ENCODE assay signal across 17 mouse cellular contexts in the genomic region with DNA sequence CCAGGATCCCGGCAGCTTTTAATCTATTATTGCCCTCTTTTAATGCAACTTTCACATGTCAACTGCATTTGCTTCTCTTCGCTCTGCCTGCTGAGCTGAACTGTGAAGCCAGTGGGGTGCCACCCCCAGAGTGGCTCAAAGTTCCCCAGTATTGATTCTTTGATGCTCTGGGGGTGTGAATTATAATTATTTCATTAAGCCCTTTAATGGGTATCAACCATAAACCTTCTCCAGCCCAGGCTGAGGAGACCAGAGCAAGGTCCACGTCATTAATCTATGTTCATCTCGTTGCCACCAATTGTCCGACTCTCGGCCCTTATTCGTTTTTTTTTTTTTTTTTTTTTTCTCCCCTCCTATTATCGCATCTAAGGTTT. TPM values are rescaled to one million over a fixed set of nuclear protein-coding genes. Genes with fewer than 3 reads are reported as not detected.
A peak's percentile ranks its signal among the peaks of the same experiment; 100 is the strongest.
DNase-seq lines count a peak whose midpoint lies in the region; ATAC-seq lines count a peak whose summit lies in the region.
"Had no signal": no experiment of that assay in that cellular context is flagged by ENCODE, and none has a peak within 500 bp of the region (broad histone marks: within the 10 kb centered on the region; RNA-seq: fewer than 3 reads in every experiment).

No protein-coding gene starts in this region.

- H3K9ac ChIP-seq in limb, embryonic 15.5 days, result no peak overlapping the region
- 0 out of 2 replicates have a peak overlapping the region, but pooled peaks have one; percentile 37 for H3K9ac ChIP-seq in forebrain, embryonic 13.5 days
- peak overlapping the region; percentile 9; the same call in 1 of the 2 replicates for H3K9ac ChIP-seq in hindbrain, embryonic 16.5 days (ENCODE audit: low read depth, low read length)
- H3K9ac ChIP-seq in neural tube, embryonic 12.5 days, result no peak overlapping the region
- no peak overlapping the region for H3K9ac ChIP-seq in intestine, embryonic 15.5 days
- H3K9ac ChIP-seq: heart, embryonic 15.5 days; limb, embryonic 12.5 days had no signal

- peaks cover 28% of the 10 kb centered on the region for H3K36me3 ChIP-seq in limb, embryonic 15.5 days
- H3K36me3 ChIP-seq in limb, embryonic 10.5 days, result peaks cover 40% of the 10 kb centered on the region
- peaks cover 34% of the 10 kb centered on the region for H3K36me3 ChIP-seq in forebrain, embryonic 13.5 days (ENCODE audit: poor library complexity, severe bottlenecking)
- peaks cover 7% of the 10 kb centered on the region; the same call in 1 of the 2 replicates for H3K36me3 ChIP-seq in hindbrain, embryonic 16.5 days (ENCODE audit: control insufficient read depth, insufficient read depth, low read length)
- peaks cover 35% of the 10 kb centered on the region for H3K36me3 ChIP-seq in neural tube, embryonic 12.5 days
- peaks cover 8% of the 10 kb centered on the region for H3K36me3 ChIP-seq in intestine, embryonic 15.5 days

- 0 out of 2 replicates have a peak overlapping the region, but pooled peaks have one; percentile 72 for H3K27ac ChIP-seq in limb, embryonic 15.5 days
- no peak overlapping the region for H3K27ac ChIP-seq in limb, embryonic 10.5 days
- peak overlapping the region; percentile 76 for H3K27ac ChIP-seq in forebrain, embryonic 13.5 days
- peak overlapping the region; percentile 55 for H3K27ac ChIP-seq in hindbrain, embryonic 16.5 days (ENCODE audit: low read depth, low read length)
- no peak overlapping the region for H3K27ac ChIP-seq in neural tube, embryonic 12.5 days
- no peak overlapping the region for H3K27ac ChIP-seq in intestine, embryonic 15.5 days
- H3K27ac ChIP-seq: kidney, postnatal 0 days; limb, embryonic 12.5 days had no signal

- no peak overlapping the region for H3K4me2 ChIP-seq in limb, embryonic 15.5 days
- peak overlapping the region; percentile 1; the same call in 1 of the 2 replicates for H3K4me2 ChIP-seq in forebrain, embryonic 13.5 days
- H3K4me2 ChIP-seq in hindbrain, embryonic 16.5 days (ENCODE audit: low read length), result no peak overlapping the region
- H3K4me2 ChIP-seq in neural tube, embryonic 12.5 days (replicated peaks), result no peak overlapping the region
- no peak overlapping the region for H3K4me2 ChIP-seq in intestine, embryonic 15.5 days (replicated peaks)
- H3K4me2 ChIP-seq: heart, embryonic 15.5 days; limb, embryonic 12.5 days had no signal

- WGBS in limb, embryonic 15.5 days, result 63% methylated on average over 8 of the region's 8 CpGs
- WGBS in limb, embryonic 10.5 days, result 71% methylated on average over 8 of the region's 8 CpGs
- WGBS in forebrain, embryonic 13.5 days, result 29% methylated on average over 8 of the region's 8 CpGs
- WGBS in hindbrain, embryonic 16.5 days, result 38% methylated on average over 7 of the region's 8 CpGs
- 35% methylated on average over 8 of the region's 8 CpGs for WGBS in neural tube, embryonic 12.5 days
- WGBS in intestine, embryonic 15.5 days, result 64% methylated on average over 8 of the region's 8 CpGs

- intact Hi-C loops in left cerebral cortex, postnatal 25 days (cut with DNase I), result loop anchor here (5.0 kb wide), 1 partner anchor 182 kb away; no protein-coding TSS in a partner anchor

- H3K4me3 ChIP-seq in limb, embryonic 15.5 days, result no peak overlapping the region
- no peak overlapping the region for H3K4me3 ChIP-seq in limb, embryonic 10.5 days
- no peak overlapping the region for H3K4me3 ChIP-seq in forebrain, embryonic 13.5 days
- no peak overlapping the region for H3K4me3 ChIP-seq in hindbrain, embryonic 16.5 days (ENCODE audit: low read length)
- no peak overlapping the region for H3K4me3 ChIP-seq in neural tube, embryonic 12.5 days
- H3K4me3 ChIP-seq in intestine, embryonic 15.5 days (replicated peaks), result no peak overlapping the region
- H3K4me3 ChIP-seq: heart, embryonic 15.5 days; limb, embryonic 12.5 days had no signal

- H3K27me3 ChIP-seq in limb, embryonic 15.5 days, result no peaks in the 10 kb centered on the region
- H3K27me3 ChIP-seq in limb, embryonic 10.5 days (ENCODE audit: low read depth, poor library complexity, severe bottlenecking), result no peaks in the 10 kb centered on the region
- H3K27me3 ChIP-seq in forebrain, embryonic 13.5 days, result no peaks in the 10 kb centered on the region
- no peaks in the 10 kb centered on the region for H3K27me3 ChIP-seq in hindbrain, embryonic 16.5 days (replicated peaks; ENCODE audit: control insufficient read depth, insufficient read depth, low read length)
- no peaks in the 10 kb centered on the region for H3K27me3 ChIP-seq in neural tube, embryonic 12.5 days (replicated peaks)
- H3K27me3 ChIP-seq in intestine, embryonic 15.5 days (replicated peaks), result no peaks in the 10 kb centered on the region
- H3K27me3 ChIP-seq: heart, embryonic 15.5 days; limb, embryonic 12.5 days had no signal

- peaks cover 42% of the 10 kb centered on the region for H3K4me1 ChIP-seq in limb, embryonic 15.5 days
- H3K4me1 ChIP-seq in limb, embryonic 10.5 days, result peaks cover 10% of the 10 kb centered on the region; the same call in 1 of the 2 replicates
- peaks cover 51% of the 10 kb centered on the region for H3K4me1 ChIP-seq in forebrain, embryonic 13.5 days
- peaks cover 45% of the 10 kb centered on the region for H3K4me1 ChIP-seq in hindbrain, embryonic 16.5 days (ENCODE audit: control insufficient read depth, insufficient read depth, low read depth, low read length)
- peaks cover 34% of the 10 kb centered on the region for H3K4me1 ChIP-seq in neural tube, embryonic 12.5 days
- peaks cover 15% of the 10 kb centered on the region for H3K4me1 ChIP-seq in intestine, embryonic 15.5 days (replicated peaks)

- no peak for ATAC-seq in limb, embryonic 15.5 days (ENCODE audit: insufficient number of reproducible peaks, low FRiP score, low TSS enrichment, low read depth)
- peak; percentile 20 for ATAC-seq in forebrain, embryonic 13.5 days
- 0 out of 2 replicates have a peak, but pooled peaks have one; percentile 5 for ATAC-seq in hindbrain, embryonic 16.5 days
- ATAC-seq in neural tube, embryonic 12.5 days (ENCODE audit: low FRiP score, low read depth), result 0 out of 2 replicates have a peak, but pooled peaks have one; percentile 28
- ATAC-seq in intestine, embryonic 15.5 days, result no peak

- DNase-seq in limb, embryonic 10.5 days (ENCODE audit: low spot score), result no peak
- no peak for DNase-seq in embryo, embryonic 11 days
- no peak for DNase-seq in left cerebral cortex, postnatal 25 days (ENCODE audit: low spot score in 2 of 2)
- DNase-seq: adrenal gland, adult 8-10 months; cerebellum, adult 9-10 months; layer of hippocampus, adult 9-11 months; lung, adult 18-20 months; right cerebral cortex, adult 18-20 months had no signal

- no peaks in the 10 kb centered on the region for H3K9me3 ChIP-seq in limb, embryonic 15.5 days
- no peaks in the 10 kb centered on the region for H3K9me3 ChIP-seq in limb, embryonic 10.5 days (replicated peaks)
- H3K9me3 ChIP-seq in forebrain, embryonic 13.5 days (replicated peaks), result no peaks in the 10 kb centered on the region
- H3K9me3 ChIP-seq in hindbrain, embryonic 16.5 days (ENCODE audit: control insufficient read depth, low read length), result no peaks in the 10 kb centered on the region
- no peaks in the 10 kb centered on the region for H3K9me3 ChIP-seq in neural tube, embryonic 12.5 days
- no peaks in the 10 kb centered on the region for H3K9me3 ChIP-seq in intestine, embryonic 15.5 days
- H3K9me3 ChIP-seq: G1E; heart, embryonic 15.5 days; limb, embryonic 12.5 days had no signal

RNA-seq across cellular contexts. Expression of a gene that starts 8.1 kb away (rescaled TPM):
- 2,195 and 2,248 TPM in 2 replicates for polyA plus RNA-seq in limb, embryonic 15.5 days (2015; fragmentation: Nextera tagmentation; extraction: Ambion mirVana)
- 3,450 and 4,164 TPM in 2 replicates for polyA plus RNA-seq in limb, embryonic 10.5 days (2016; fragmentation: Nextera tagmentation; extraction: Ambion mirVana)
- 3,030 and 3,122 TPM in 2 replicates for polyA plus RNA-seq in forebrain, embryonic 13.5 days (2015; fragmentation: Nextera tagmentation; extraction: Ambion mirVana)
- polyA plus RNA-seq in hindbrain, embryonic 16.5 days (2015; fragmentation: Nextera tagmentation; extraction: Ambion mirVana), result 3,309 and 3,384 TPM in 2 replicates
- 2,593 and 2,648 TPM in 2 replicates for polyA plus RNA-seq in neural tube, embryonic 12.5 days (2016; fragmentation: Nextera tagmentation; extraction: Ambion mirVana)
- total RNA-seq in left cerebral cortex, postnatal 25 days (2021), result 1,000 to 10,000 TPM; 2,412 to 2,535 TPM
- 2,425 and 2,606 TPM in 2 replicates for polyA plus RNA-seq in intestine, embryonic 15.5 days (2015; fragmentation: Nextera tagmentation; extraction: Ambion mirVana)

Comparison
In these comparisons a context has a peak if more than half of its experiments do, and no peak if none do; other contexts are left out.
1. H3K27ac ChIP-seq: peak in limb, embryonic 15.5 days (single experiment), forebrain, embryonic 13.5 days (single experiment) and hindbrain, embryonic 16.5 days (single experiment); none in limb, embryonic 10.5 days (single experiment), neural tube, embryonic 12.5 days (single experiment) and intestine, embryonic 15.5 days (single experiment).
2. ATAC-seq: peak in forebrain, embryonic 13.5 days (single experiment), hindbrain, embryonic 16.5 days (single experiment) and neural tube, embryonic 12.5 days (single experiment); none in limb, embryonic 15.5 days (single experiment) and intestine, embryonic 15.5 days (single experiment).
3. H3K9ac ChIP-seq: peak in forebrain, embryonic 13.5 days (single experiment) and hindbrain, embryonic 16.5 days (single experiment); none in limb, embryonic 15.5 days (single experiment), neural tube, embryonic 12.5 days (single experiment) and intestine, embryonic 15.5 days (single experiment).